Mouse (Mus musculus): ENCODE results near the gene Abl2. TPM values are rescaled to one million over a fixed set of nuclear protein-coding genes. Genes with fewer than 3 reads are reported as not detected.

Abl2 gene
- polyA plus RNA-seq, 1 experiment from 2014 or later: 6.0 TPM

- H3K4me1 ChIP-seq (ENCODE audit: control insufficient read depth, insufficient read depth, low read length): peaks cover 33% of the 10 kb centered on the region
- WGBS: 39% methylated on average over 12 of the region's 12 CpGs
- H3K27me3 ChIP-seq (ENCODE audit: control insufficient read depth, insufficient read depth, low read length): no peaks in the 10 kb centered on the region
- 0 out of 2 replicates have a peak overlapping the region, but pooled peaks have one; percentile 2 for H3K4me3 ChIP-seq (ENCODE audit: low read depth, low read length)
- H3K27ac ChIP-seq (ENCODE audit: low read depth, low read length): no peak overlapping the region
- DNase-seq (ENCODE audit: low spot score) (no peak), ATAC-seq (ENCODE audit: insufficient read depth, low FRiP score, low TSS enrichment) (no peak)
- no peak overlapping the region for H3K9ac ChIP-seq (ENCODE audit: low read length)
- peak overlapping the region; percentile 19 for H3K4me2 ChIP-seq (ENCODE audit: low read depth)
- no peaks in the 10 kb centered on the region for H3K9me3 ChIP-seq (ENCODE audit: control insufficient read depth, low read length)
- H3K36me3 ChIP-seq (ENCODE audit: control insufficient read depth, insufficient read depth, low read length): no peaks in the 10 kb centered on the region
Observed at GRCm38 (mm10) chr1:156616989-156617598, 58.5 kb downstream of the Abl2 start.

- H3K36me3 ChIP-seq (ENCODE audit: control insufficient read depth, insufficient read depth, low read length): no peaks in the 10 kb centered on the region
- H3K9me3 ChIP-seq (ENCODE audit: control insufficient read depth, low read length): no peaks in the 10 kb centered on the region
- H3K4me1 ChIP-seq (ENCODE audit: control insufficient read depth, insufficient read depth, low read length): peaks cover 33% of the 10 kb centered on the region
- ATAC-seq (ENCODE audit: insufficient read depth, low FRiP score, low TSS enrichment) (no peak), DNase-seq (ENCODE audit: low spot score) (no peak)
- H3K4me2 ChIP-seq (ENCODE audit: low read depth): no peak overlapping the region; the same call in 1 of the 2 replicates
- H3K27me3 ChIP-seq (ENCODE audit: control insufficient read depth, insufficient read depth, low read length): no peaks in the 10 kb centered on the region
- 52% methylated on average over 4 of the region's 4 CpGs for WGBS
- H3K27ac ChIP-seq (ENCODE audit: low read depth, low read length): no peak overlapping the region
- no peak overlapping the region for H3K9ac ChIP-seq (ENCODE audit: low read length)
- no peak overlapping the region for H3K4me3 ChIP-seq (ENCODE audit: low read depth, low read length)
Observed at GRCm38 (mm10) chr1:156617811-156618210, 59.2 kb downstream of the Abl2 start.

GRCm38 (mm10) chr1:156620292-156620909 lies 61.8 kb downstream of the Abl2 start:
- Histone ChIP-seq H3K36me3 (ENCODE audit: control insufficient read depth, insufficient read depth, low read length) (no peaks in the 10 kb centered on the region), H3K4me1 (ENCODE audit: control insufficient read depth, insufficient read depth, low read length) (peaks cover 19% of the 10 kb centered on the region), H3K9ac (ENCODE audit: low read length) (no peak overlapping the region), H3K4me2 (ENCODE audit: low read depth) (no peak overlapping the region), H3K4me3 (ENCODE audit: low read depth, low read length) (no peak overlapping the region), H3K27ac (ENCODE audit: low read depth, low read length) (no peak overlapping the region), H3K9me3 (ENCODE audit: control insufficient read depth, low read length) (no peaks in the 10 kb centered on the region), H3K27me3 (ENCODE audit: control insufficient read depth, insufficient read depth, low read length) (no peaks in the 10 kb centered on the region)
- DNase-seq (ENCODE audit: low spot score) (no peak), ATAC-seq (ENCODE audit: insufficient read depth, low FRiP score, low TSS enrichment) (no peak)
- WGBS: 73% methylated on average over 4 of the region's 4 CpGs

- Histone ChIP-seq H3K4me3 (ENCODE audit: low read depth, low read length) (no peak overlapping the region), H3K9me3 (ENCODE audit: control insufficient read depth, low read length) (no peaks in the 10 kb centered on the region), H3K27ac (ENCODE audit: low read depth, low read length) (no peak overlapping the region), H3K36me3 (ENCODE audit: control insufficient read depth, insufficient read depth, low read length) (no peaks in the 10 kb centered on the region), H3K9ac (ENCODE audit: low read length) (no peak overlapping the region), H3K4me1 (ENCODE audit: control insufficient read depth, insufficient read depth, low read length) (peaks cover 14% of the 10 kb centered on the region), H3K4me2 (ENCODE audit: low read depth) (no peak overlapping the region), H3K27me3 (ENCODE audit: control insufficient read depth, insufficient read depth, low read length) (no peaks in the 10 kb centered on the region)
- DNase-seq (ENCODE audit: low spot score) (no peak), ATAC-seq (ENCODE audit: insufficient read depth, low FRiP score, low TSS enrichment) (no peak)
- WGBS: 93% methylated on average over 3 of the region's 3 CpGs
Observed at GRCm38 (mm10) chr1:156620951-156621350, 62.4 kb downstream of the Abl2 start.

- H3K9me3 ChIP-seq (ENCODE audit: control insufficient read depth, low read length): no peaks in the 10 kb centered on the region
Observed at GRCm38 (mm10) chr1:156624231-156624630, 65.6 kb downstream of the Abl2 start.

GRCm38 (mm10) chr1:156626729-156627128 lies 68.1 kb downstream of the Abl2 start:
- no peak overlapping the region for H3K4me3 ChIP-seq (ENCODE audit: low read depth, low read length)

More at GRCm38 (mm10) chr1:156624231-156624630, 65.6 kb downstream of the Abl2 start:
- ATAC-seq (ENCODE audit: insufficient read depth, low FRiP score, low TSS enrichment) (no peak), DNase-seq (ENCODE audit: low spot score) (no peak)
- no peak overlapping the region for H3K4me2 ChIP-seq (ENCODE audit: low read depth)
- no peaks in the 10 kb centered on the region for H3K27me3 ChIP-seq (ENCODE audit: control insufficient read depth, insufficient read depth, low read length)
- no peaks in the 10 kb centered on the region for H3K36me3 ChIP-seq (ENCODE audit: control insufficient read depth, insufficient read depth, low read length)
- H3K4me3 ChIP-seq (ENCODE audit: low read depth, low read length): no peak overlapping the region
- H3K4me1 ChIP-seq (ENCODE audit: control insufficient read depth, insufficient read depth, low read length): no peaks in the 10 kb centered on the region
- no peak overlapping the region for H3K9ac ChIP-seq (ENCODE audit: low read length)
- WGBS: 84% methylated on average over 1 of the region's 1 CpGs
- no peak overlapping the region for H3K27ac ChIP-seq (ENCODE audit: low read depth, low read length)

GRCm38 (mm10) chr1:156629984-156630383 lies 71.4 kb downstream of the Abl2 start:
- WGBS: 95% methylated on average over 8 of the region's 8 CpGs
- no peaks in the 10 kb centered on the region for H3K9me3 ChIP-seq (ENCODE audit: control insufficient read depth, low read length)
- DNase-seq (ENCODE audit: low spot score) (no peak), ATAC-seq (ENCODE audit: insufficient read depth, low FRiP score, low TSS enrichment) (no peak)
- H3K27me3 ChIP-seq (ENCODE audit: control insufficient read depth, insufficient read depth, low read length): no peaks in the 10 kb centered on the region
- H3K4me3 ChIP-seq (ENCODE audit: low read depth, low read length): no peak overlapping the region
- peaks cover 12% of the 10 kb centered on the region for H3K36me3 ChIP-seq (ENCODE audit: control insufficient read depth, insufficient read depth, low read length)
- H3K4me1 ChIP-seq (ENCODE audit: control insufficient read depth, insufficient read depth, low read length): no peaks in the 10 kb centered on the region
- no peak overlapping the region for H3K9ac ChIP-seq (ENCODE audit: low read length)
- no peak overlapping the region for H3K4me2 ChIP-seq (ENCODE audit: low read depth)
- H3K27ac ChIP-seq (ENCODE audit: low read depth, low read length): no peak overlapping the region

More at GRCm38 (mm10) chr1:156626729-156627128, 68.1 kb downstream of the Abl2 start:
- Histone ChIP-seq H3K4me2 (ENCODE audit: low read depth) (no peak overlapping the region), H3K9ac (ENCODE audit: low read length) (no peak overlapping the region), H3K4me1 (ENCODE audit: control insufficient read depth, insufficient read depth, low read length) (no peaks in the 10 kb centered on the region), H3K27me3 (ENCODE audit: control insufficient read depth, insufficient read depth, low read length) (no peaks in the 10 kb centered on the region), H3K9me3 (ENCODE audit: control insufficient read depth, low read length) (no peaks in the 10 kb centered on the region), H3K36me3 (ENCODE audit: control insufficient read depth, insufficient read depth, low read length) (peaks cover 8% of the 10 kb centered on the region), H3K27ac (ENCODE audit: low read depth, low read length) (no peak overlapping the region)
- DNase-seq (ENCODE audit: low spot score) (no peak), ATAC-seq (ENCODE audit: insufficient read depth, low FRiP score, low TSS enrichment) (no peak)
- WGBS: 77% methylated on average over 4 of the region's 4 CpGs

- no peaks in the 10 kb centered on the region for H3K27me3 ChIP-seq (ENCODE audit: control insufficient read depth, insufficient read depth, low read length)
- no peaks in the 10 kb centered on the region for H3K4me1 ChIP-seq (ENCODE audit: control insufficient read depth, insufficient read depth, low read length)
- ATAC-seq (ENCODE audit: insufficient read depth, low FRiP score, low TSS enrichment) (no peak), DNase-seq (ENCODE audit: low spot score) (no peak)
- no peak overlapping the region for H3K4me2 ChIP-seq (ENCODE audit: low read depth)
- H3K27ac ChIP-seq (ENCODE audit: low read depth, low read length): no peak overlapping the region
- H3K4me3 ChIP-seq (ENCODE audit: low read depth, low read length): no peak overlapping the region
- peaks cover 12% of the 10 kb centered on the region for H3K36me3 ChIP-seq (ENCODE audit: control insufficient read depth, insufficient read depth, low read length)
- no peaks in the 10 kb centered on the region for H3K9me3 ChIP-seq (ENCODE audit: control insufficient read depth, low read length)
- H3K9ac ChIP-seq (ENCODE audit: low read length): no peak overlapping the region
Observed at GRCm38 (mm10) chr1:156630965-156631364, 72.4 kb downstream of the Abl2 start.

GRCm38 (mm10) chr1:156633095-156633494 lies 74.5 kb downstream of the Abl2 start:
- 80% methylated on average over 10 of the region's 10 CpGs for WGBS
- H3K4me1 ChIP-seq (ENCODE audit: control insufficient read depth, insufficient read depth, low read length): no peaks in the 10 kb centered on the region
- no peak overlapping the region for H3K27ac ChIP-seq (ENCODE audit: low read depth, low read length)
- H3K4me3 ChIP-seq (ENCODE audit: low read depth, low read length): no peak overlapping the region
- H3K27me3 ChIP-seq (ENCODE audit: control insufficient read depth, insufficient read depth, low read length): no peaks in the 10 kb centered on the region
- DNase-seq (ENCODE audit: low spot score) (no peak), ATAC-seq (ENCODE audit: insufficient read depth, low FRiP score, low TSS enrichment) (no peak)
- no peak overlapping the region for H3K9ac ChIP-seq (ENCODE audit: low read length)
- H3K4me2 ChIP-seq (ENCODE audit: low read depth): no peak overlapping the region
- peaks cover 14% of the 10 kb centered on the region for H3K36me3 ChIP-seq (ENCODE audit: control insufficient read depth, insufficient read depth, low read length)
- no peaks in the 10 kb centered on the region for H3K9me3 ChIP-seq (ENCODE audit: control insufficient read depth, low read length)
